Mouse (Mus musculus): ENCODE results near the gene AI837181. TPM values are rescaled to one million over a fixed set of nuclear protein-coding genes. Genes with fewer than 3 reads are reported as not detected.
A peak's percentile ranks its signal among the peaks of the same experiment; 100 is the strongest.

Gene AI837181
- polyA plus RNA-seq (2012; rRNA removed) (16.7 and 19.9 TPM in 2 replicates), polyA plus RNA-seq (2014; fragmentation: Nextera tagmentation; extraction: Ambion mirVana) (10.7 and 11.9 TPM in 2 replicates)

DNA sequence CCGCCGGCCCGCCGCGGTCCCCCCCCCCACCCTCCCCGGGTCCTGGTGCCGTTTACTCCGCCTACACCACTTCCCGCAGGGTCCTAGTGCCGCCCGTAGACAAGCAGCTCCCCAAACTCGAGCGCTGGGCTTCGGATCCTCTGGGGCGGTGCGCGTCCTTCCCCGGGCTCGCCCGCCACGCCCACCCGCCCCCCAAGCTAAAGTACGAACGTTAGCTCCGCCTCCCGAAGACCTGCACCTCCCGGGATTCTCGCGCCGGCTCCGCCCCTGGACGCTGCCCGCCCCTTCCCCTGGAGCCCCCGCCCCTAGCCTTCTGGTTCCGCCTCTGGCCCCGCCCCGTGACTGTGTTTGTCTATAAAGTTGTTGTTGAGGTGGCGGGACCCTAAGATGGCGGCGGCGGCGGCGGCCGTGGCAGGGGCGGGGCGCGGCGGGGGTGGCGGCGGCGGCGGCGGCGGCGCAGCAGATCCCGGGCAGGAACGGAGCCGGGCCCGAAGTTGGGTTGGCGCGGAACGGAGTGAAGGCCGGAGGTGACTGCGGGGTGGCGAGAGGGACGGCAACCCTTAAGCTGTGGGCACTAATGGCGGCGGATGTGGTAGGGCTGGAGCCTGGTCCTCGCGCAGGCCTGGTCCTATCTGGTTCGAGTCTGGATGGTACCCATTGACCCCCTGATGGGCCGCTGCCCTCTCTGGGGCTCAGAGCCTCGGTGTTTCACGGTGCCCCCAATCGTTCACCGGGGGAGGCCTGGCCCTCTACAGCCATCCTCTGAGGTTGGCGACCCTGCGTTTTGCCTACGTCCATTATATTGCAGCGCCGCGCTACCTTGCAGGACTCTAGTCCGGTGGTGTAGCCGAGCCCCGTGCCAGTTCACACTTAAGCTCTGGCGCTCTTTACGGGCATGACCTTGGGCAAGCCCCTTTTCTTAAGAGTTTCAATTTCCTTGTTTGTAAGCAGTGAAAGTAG is at the start of gene AI837181, which contains the start of gene Drap1:
Gene AI837181 (plus strand): TSS at position 363 of the 960 bp plus-strand sequence.
Gene Drap1 (minus strand): TSS at position 198 of the 960 bp plus-strand sequence.
- peaks cover 5 to 12% of the 10 kb centered on the region in 2 experiments; a peak in 3 of 4 replicates for H3K4me1 ChIP-seq (replicated peaks; ENCODE audit: control insufficient read depth in 2 of 2, insufficient read depth in 2 of 2, low read length in 1 of 2)
- H3K9ac ChIP-seq (replicated peaks): peak within 1 kb of the TSS; percentile 88
- DNase-seq (ENCODE audit: low read depth in 3 of 3, low spot score in 3 of 3): peak; percentile 88 to 91 (median 90)
- peak within 1 kb of the TSS; percentile 58 for H3K27ac ChIP-seq
- ATAC-seq (ENCODE audit: insufficient read depth): peak; percentile 84
- peaks cover 7% of the 10 kb centered on the region for H3K36me3 ChIP-seq (replicated peaks; ENCODE audit: control insufficient read depth, insufficient read depth, low read depth)
- under 1% methylated on average over 83 of the region's 87 CpGs for WGBS (ENCODE audit: insufficient replicate concordance)
- no peaks in the 10 kb centered on the region for H3K9me3 ChIP-seq (ENCODE audit: control insufficient read depth, low read length)
- H3K4me3 ChIP-seq (ENCODE audit: insufficient read depth in 1 of 2, low read depth in 2 of 2, low read length in 2 of 2): peak within 1 kb of the TSS; percentile 76 to 92
- peak within 1 kb of the TSS; percentile 86 for H3K4me2 ChIP-seq (ENCODE audit: low read depth)
- H3K27me3 ChIP-seq (ENCODE audit: control insufficient read depth, insufficient read depth, low read length): no peaks in the 10 kb centered on the region
- TF ChIP-seq CTCF (IDR thresholded peaks at IDR 0.05; ENCODE audit: low read depth): 0 out of 2 replicates have a peak, but pooled peaks have one; percentile 6
- 0 out of 2 replicates have a peak, but pooled peaks have one; percentile 6 for TF ChIP-seq EP300 (IDR thresholded peaks at IDR 0.05; ENCODE audit: low read depth)

GRCm38 (mm10) chr19:5377446-5377845 is 47.5 kb upstream of the AI837181 start:
- Histone ChIP-seq H3K36me3 (replicated peaks; ENCODE audit: control insufficient read depth, insufficient read depth, low read depth) (peaks cover 40% of the 10 kb centered on the region), H3K27me3 (ENCODE audit: control insufficient read depth, insufficient read depth, low read length) (no peaks in the 10 kb centered on the region), H3K27ac (no peak overlapping the region), H3K4me1 (replicated peaks; ENCODE audit: control insufficient read depth in 2 of 2, insufficient read depth in 2 of 2, low read length in 1 of 2) (no peaks in the 10 kb centered on the region), H3K9ac (replicated peaks) (no peak overlapping the region), H3K9me3 (ENCODE audit: control insufficient read depth, low read length) (no peaks in the 10 kb centered on the region), H3K4me2 (ENCODE audit: low read depth) (no peak overlapping the region), H3K4me3 (ENCODE audit: insufficient read depth in 1 of 2, low read depth in 2 of 2, low read length in 2 of 2) (no peak overlapping the region)
- DNase-seq (ENCODE audit: low read depth in 3 of 3, low spot score in 3 of 3) (no peak), ATAC-seq (ENCODE audit: insufficient read depth) (no peak)
- no peak for TF ChIP-seq EP300 (IDR thresholded peaks at IDR 0.05; ENCODE audit: low read depth)
- TF ChIP-seq CTCF (IDR thresholded peaks at IDR 0.05; ENCODE audit: low read depth): no peak
- 72% methylated on average over 1 of the region's 1 CpGs for WGBS (ENCODE audit: insufficient replicate concordance)

DNA sequence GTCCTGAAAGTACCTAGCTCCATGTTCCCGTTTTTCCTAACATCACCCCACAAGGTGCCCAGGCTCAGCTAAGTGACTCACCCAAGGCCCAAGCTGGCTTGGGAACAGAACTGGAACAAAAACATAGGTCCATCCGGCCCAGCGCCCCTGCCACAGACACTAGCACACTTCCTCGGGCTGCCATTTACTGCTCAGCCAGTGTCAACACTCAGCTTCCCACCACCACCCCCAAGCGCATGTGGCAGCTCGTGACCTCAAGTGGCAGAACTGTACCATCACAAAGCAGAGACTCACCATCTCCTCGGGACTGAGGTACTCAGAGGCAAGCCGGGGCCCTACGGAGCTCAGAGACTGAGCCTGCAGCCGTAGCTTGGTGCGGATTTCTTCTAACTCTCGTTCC is 41.6 kb upstream of the AI837181 start:
- no peak for ATAC-seq (ENCODE audit: insufficient read depth)

DNA sequence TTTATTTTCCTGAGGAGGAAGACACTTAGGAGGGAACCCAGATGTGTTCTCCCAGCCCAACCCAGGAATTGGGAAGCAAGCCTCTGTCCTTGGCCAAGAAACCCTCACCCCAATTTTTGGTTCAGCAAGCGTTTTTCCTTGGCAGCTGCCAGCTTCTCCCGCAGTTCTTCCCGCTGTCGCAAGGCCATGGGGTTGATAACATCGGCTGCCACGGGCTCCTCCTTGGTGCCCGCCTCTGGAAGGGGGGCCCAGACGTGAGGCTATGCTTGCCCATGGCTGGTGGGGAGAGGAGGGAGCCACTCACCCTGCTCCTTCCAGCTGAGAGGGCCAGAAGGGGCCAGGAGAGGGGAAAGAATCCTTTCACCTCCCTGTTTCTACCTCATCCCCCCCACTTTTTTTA is 40.2 kb upstream of the AI837181 start:
- H3K27ac ChIP-seq: no peak overlapping the region
- H3K36me3 ChIP-seq (replicated peaks; ENCODE audit: control insufficient read depth, insufficient read depth, low read depth): peaks cover 45% of the 10 kb centered on the region
- ATAC-seq (ENCODE audit: insufficient read depth) (no peak), DNase-seq (ENCODE audit: low read depth in 3 of 3, low spot score in 3 of 3) (no peak)
- H3K4me2 ChIP-seq (ENCODE audit: low read depth): no peak overlapping the region
- H3K4me1 ChIP-seq (replicated peaks; ENCODE audit: control insufficient read depth in 2 of 2, insufficient read depth in 2 of 2, low read length in 1 of 2): peaks cover 16 to 18% of the 10 kb centered on the region in 2 experiments
- H3K9ac ChIP-seq (replicated peaks): no peak overlapping the region
- H3K27me3 ChIP-seq (ENCODE audit: control insufficient read depth, insufficient read depth, low read length): no peaks in the 10 kb centered on the region
- no peak overlapping the region for H3K4me3 ChIP-seq (ENCODE audit: insufficient read depth in 1 of 2, low read depth in 2 of 2, low read length in 2 of 2)
- TF ChIP-seq CTCF (IDR thresholded peaks at IDR 0.05; ENCODE audit: low read depth): no peak
- no peak for TF ChIP-seq EP300 (IDR thresholded peaks at IDR 0.05; ENCODE audit: low read depth)
- 78% methylated on average over 8 of the region's 8 CpGs for WGBS (ENCODE audit: insufficient replicate concordance)
- no peaks in the 10 kb centered on the region for H3K9me3 ChIP-seq (ENCODE audit: control insufficient read depth, low read length)

More for the DNA sequence above, 41.6 kb upstream of the AI837181 start:
- no peak overlapping the region for H3K27ac ChIP-seq
- H3K9me3 ChIP-seq (ENCODE audit: control insufficient read depth, low read length): no peaks in the 10 kb centered on the region
- H3K4me2 ChIP-seq (ENCODE audit: low read depth): no peak overlapping the region
- no peak overlapping the region for H3K9ac ChIP-seq (replicated peaks)
- TF ChIP-seq CTCF (IDR thresholded peaks at IDR 0.05; ENCODE audit: low read depth) (no peak), EP300 (IDR thresholded peaks at IDR 0.05; ENCODE audit: low read depth) (no peak)
- no peak for DNase-seq (ENCODE audit: low read depth in 3 of 3, low spot score in 3 of 3)
- WGBS (ENCODE audit: insufficient replicate concordance): 89% methylated on average over 12 of the region's 12 CpGs
- H3K27me3 ChIP-seq (ENCODE audit: control insufficient read depth, insufficient read depth, low read length): no peaks in the 10 kb centered on the region
- no peak overlapping the region for H3K4me3 ChIP-seq (ENCODE audit: insufficient read depth in 1 of 2, low read depth in 2 of 2, low read length in 2 of 2)
- H3K36me3 ChIP-seq (replicated peaks; ENCODE audit: control insufficient read depth, insufficient read depth, low read depth): peaks cover 56% of the 10 kb centered on the region
- H3K4me1 ChIP-seq (replicated peaks; ENCODE audit: control insufficient read depth in 2 of 2, insufficient read depth in 2 of 2, low read length in 1 of 2): peaks cover 11% of the 10 kb centered on the region in 2 experiments

DNA sequence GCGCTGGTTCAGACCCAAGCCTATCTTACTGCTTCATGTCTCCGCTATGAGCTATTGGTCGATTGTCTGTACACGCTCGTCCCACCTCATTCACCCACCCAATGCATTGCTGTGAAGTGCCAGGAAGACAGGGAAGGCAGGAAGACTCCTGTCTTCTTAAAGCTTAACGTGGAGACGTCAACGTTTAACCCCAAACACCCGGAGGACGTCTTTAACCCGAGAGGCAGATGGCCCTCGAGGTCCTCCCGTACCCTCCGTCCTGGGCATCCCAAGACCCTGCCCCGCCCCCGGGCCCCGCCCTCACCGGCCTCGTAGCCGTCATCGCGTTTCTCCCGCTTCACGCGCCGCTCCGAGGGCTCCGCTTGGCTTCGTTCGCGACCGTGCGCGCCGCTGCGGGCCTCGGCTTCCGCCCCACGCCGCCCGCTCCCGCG is 36.9 kb upstream of the AI837181 start:
- WGBS (ENCODE audit: insufficient replicate concordance): under 1% methylated on average over 42 of the region's 43 CpGs
- H3K4me1 ChIP-seq (replicated peaks; ENCODE audit: control insufficient read depth in 2 of 2, insufficient read depth in 2 of 2, low read length in 1 of 2): peaks cover 23 to 25% of the 10 kb centered on the region in 2 experiments
- peak; percentile 44; the same call in 1 of the 2 replicates for ATAC-seq (ENCODE audit: insufficient read depth)

More for the DNA sequence above, 36.9 kb upstream of the AI837181 start:
- Histone ChIP-seq H3K9ac (replicated peaks) (peak overlapping the region; percentile 79), H3K4me3 (ENCODE audit: insufficient read depth in 1 of 2, low read depth in 2 of 2, low read length in 2 of 2) (peak overlapping the region; percentile 80 to 92), H3K27me3 (ENCODE audit: control insufficient read depth, insufficient read depth, low read length) (no peaks in the 10 kb centered on the region), H3K4me2 (ENCODE audit: low read depth) (peak overlapping the region; percentile 78), H3K36me3 (replicated peaks; ENCODE audit: control insufficient read depth, insufficient read depth, low read depth) (peaks cover 15% of the 10 kb centered on the region), H3K27ac (peak overlapping the region; percentile 31; the same call in 1 of the 2 replicates), H3K9me3 (ENCODE audit: control insufficient read depth, low read length) (no peaks in the 10 kb centered on the region)
- DNase-seq (ENCODE audit: low read depth in 3 of 3, low spot score in 3 of 3): no peak
- TF ChIP-seq CTCF (IDR thresholded peaks at IDR 0.05; ENCODE audit: low read depth) (no peak), EP300 (IDR thresholded peaks at IDR 0.05; ENCODE audit: low read depth) (no peak)
